In genomic region chr3:54314055-54314454, GRCm38 (mm10) we compare ENCODE assay signal across 14 mouse cellular contexts. TPM values are rescaled to one million over a fixed set of nuclear protein-coding genes. Genes with fewer than 3 reads are reported as not detected.
DNase-seq lines count a peak whose midpoint lies in the region; ATAC-seq and TF ChIP-seq lines count a peak whose summit lies in the region.
"Had no signal": no experiment of that assay in that cellular context is flagged by ENCODE, and none has a peak within 500 bp of the region (broad histone marks: within the 10 kb centered on the region; RNA-seq: fewer than 3 reads in every experiment).

No protein-coding gene starts in this region.

- H3K9ac ChIP-seq in liver, postnatal 0 days (replicated peaks), result no peak overlapping the region
- H3K9ac ChIP-seq in liver, embryonic 11.5 days (ENCODE audit: low read depth, low read length), result no peak overlapping the region
- H3K9ac ChIP-seq in CH12.LX (ENCODE audit: insufficient read depth, low read depth), result no peak overlapping the region
- H3K9ac ChIP-seq: limb, embryonic 12.5 days had no signal

- intact Hi-C loops in heart, postnatal 14 days (cut with DNase I), result loop anchor here (10.0 kb wide), 2 partner anchors 159 to 789 kb away; partner anchors contain the start of gene Trpc4
- intact Hi-C loops in heart, postnatal 36 days (cut with DNase I), result loop anchor here (2.0 to 10.0 kb wide), 3 partner anchors 579 to 789 kb away; no protein-coding TSS in a partner anchor

- no peak for TF ChIP-seq POLR2A in CH12.LX (IDR thresholded peaks at IDR 0.05; ENCODE audit: low read depth, low read length)

- H3K9me3 ChIP-seq in liver, postnatal 0 days (ENCODE audit: low read length), result no peaks in the 10 kb centered on the region
- no peaks in the 10 kb centered on the region for H3K9me3 ChIP-seq in liver, embryonic 11.5 days (ENCODE audit: control insufficient read depth, low read length)
- H3K9me3 ChIP-seq in CH12.LX (replicated peaks; ENCODE audit: low read length), result no peaks in the 10 kb centered on the region
- H3K9me3 ChIP-seq: hindbrain, embryonic 10.5 days; limb, embryonic 12.5 days had no signal

- in situ Hi-C loops in CH12.LX (cut with MboI; ENCODE audit: low pct_ligation_motif_present, low pct_unique_long_range_greater_than_20kb, low sequenced_read_pairs), result loop anchor here (25.0 kb wide), 1 partner anchor 577 kb away; no protein-coding TSS in a partner anchor

- no peak for TF ChIP-seq EP300 in liver, postnatal 0 days (IDR thresholded peaks at IDR 0.05; ENCODE audit: low read depth)
- TF ChIP-seq EP300 in CH12.LX (IDR thresholded peaks at IDR 0.05; ENCODE audit: low read length), result no peak

- H3K4me1 ChIP-seq in liver, postnatal 0 days (ENCODE audit: insufficient read depth), result no peaks in the 10 kb centered on the region
- H3K4me1 ChIP-seq in liver, embryonic 11.5 days (replicated peaks; ENCODE audit: control insufficient read depth, insufficient read depth, low read length), result no peaks in the 10 kb centered on the region
- peaks cover 0 to 2% of the 10 kb centered on the region in 2 experiments; a peak in 1 of 4 replicates for H3K4me1 ChIP-seq in CH12.LX (ENCODE audit: control insufficient read depth in 1 of 2, insufficient read depth in 2 of 2)

- peak; percentile 61 for TF ChIP-seq RAD21 in CH12.LX (IDR thresholded peaks at IDR 0.05; ENCODE audit: low read depth, low read length)

- no peak overlapping the region for H3K27ac ChIP-seq in liver, postnatal 0 days (ENCODE audit: low read depth)
- no peak overlapping the region for H3K27ac ChIP-seq in liver, embryonic 11.5 days (ENCODE audit: low read depth, low read length)
- no peak overlapping the region for H3K27ac ChIP-seq in CH12.LX (ENCODE audit: insufficient read depth, low read depth)
- H3K27ac ChIP-seq: hindbrain, embryonic 10.5 days; limb, embryonic 12.5 days had no signal

- no peaks in the 10 kb centered on the region for H3K79me2 ChIP-seq in CH12.LX (replicated peaks; ENCODE audit: control insufficient read depth, extremely low read depth, insufficient read depth, poor library complexity, severe bottlenecking)

- no peak for ATAC-seq in liver, postnatal 0 days
- no peak for ATAC-seq in liver, embryonic 11.5 days (replicated peaks; ENCODE audit: low FRiP score)
- ATAC-seq in granulocyte monocyte progenitor cell, adult 5-6 weeks (replicated peaks; ENCODE audit: poor library complexity, severe bottlenecking), result no peak

- 74% methylated on average over 2 of the region's 2 CpGs for WGBS in liver, postnatal 0 days (ENCODE audit: insufficient replicate concordance)
- WGBS in liver, embryonic 11.5 days, result 86% methylated on average over 2 of the region's 2 CpGs

- peak; percentile 38 for TF ChIP-seq CTCF in liver, postnatal 0 days (IDR thresholded peaks at IDR 0.05; ENCODE audit: low read depth)
- TF ChIP-seq CTCF in CH12.LX (conservative IDR thresholded peaks at IDR 0.05 in 1 of 2, IDR thresholded peaks at IDR 0.05 in 1 of 2; ENCODE audit: low read depth in 2 of 2, low read length in 2 of 2), result peak in 1 of 2 experiments; percentile 52; a peak in 2 of 4 replicates

- no peak overlapping the region for H3K4me2 ChIP-seq in liver, postnatal 0 days (ENCODE audit: low read depth, low read length)
- no peak overlapping the region for H3K4me2 ChIP-seq in liver, embryonic 11.5 days
- no peak overlapping the region for H3K4me2 ChIP-seq in CH12.LX (ENCODE audit: insufficient read depth, low read depth, poor library complexity, severe bottlenecking)
- H3K4me2 ChIP-seq: limb, embryonic 12.5 days had no signal

- dilution Hi-C loops in CH12.LX (cut with MboI; ENCODE audit: extremely low pct_ligation_motif_present, extremely low pct_unique_long_range_greater_than_20kb, low sequenced_read_pairs), result no loop called here

- no peak overlapping the region for H3K4me3 ChIP-seq in liver, postnatal 0 days (ENCODE audit: low read depth, low read length)
- H3K4me3 ChIP-seq in liver, embryonic 11.5 days (ENCODE audit: low read depth, low read length), result no peak overlapping the region
- H3K4me3 ChIP-seq in CH12.LX (replicated peaks in 1 of 3; ENCODE audit: low read depth in 2 of 3, low read length in 2 of 3, poor library complexity in 1 of 3), result no peak overlapping the region
- H3K4me3 ChIP-seq: hindbrain, embryonic 10.5 days; limb, embryonic 12.5 days had no signal

- no peaks in the 10 kb centered on the region for H3K36me3 ChIP-seq in liver, postnatal 0 days (replicated peaks; ENCODE audit: insufficient read depth, low read length)
- H3K36me3 ChIP-seq in liver, embryonic 11.5 days (ENCODE audit: control insufficient read depth, insufficient read depth, low read length), result no peaks in the 10 kb centered on the region
- H3K36me3 ChIP-seq in CH12.LX (replicated peaks in 1 of 2; ENCODE audit: control insufficient read depth in 1 of 2, insufficient read depth in 1 of 2, low read length in 1 of 2), result no peaks in the 10 kb centered on the region
- H3K36me3 ChIP-seq: hindbrain, embryonic 10.5 days; limb, embryonic 12.5 days had no signal

- DNase-seq in heart, postnatal 14 days, result peak; percentile 9 to 10
- no peak for DNase-seq in heart, postnatal 36 days
- DNase-seq in liver, postnatal 0 days, result no peak
- no peak for DNase-seq in liver, embryonic 11.5 days (ENCODE audit: low spot score)
- DNase-seq in 3T3-L1 (ENCODE audit: low read depth, low spot score), result peak; percentile 20
- DNase-seq in CH12.LX (ENCODE audit: extremely low read depth), result no peak
- DNase-seq in MN1 (ENCODE audit: low spot score), result no peak
- DNase-seq: cerebellum, adult 11-12 months; embryo, embryonic 11 days; kidney, adult 18-20 months; lung, adult 18-20 months had no signal

- H3K27me3 ChIP-seq in liver, postnatal 0 days (ENCODE audit: insufficient read depth, low read length), result no peaks in the 10 kb centered on the region
- H3K27me3 ChIP-seq in liver, embryonic 11.5 days (replicated peaks; ENCODE audit: control insufficient read depth, insufficient read depth, low read length), result no peaks in the 10 kb centered on the region
- H3K27me3 ChIP-seq in CH12.LX (replicated peaks), result no peaks in the 10 kb centered on the region
- H3K27me3 ChIP-seq: limb, embryonic 12.5 days had no signal

TF ChIP-seq in CH12.LX, 34 proteins besides CTCF, POLR2A, EP300 and RAD21:
- TF ChIP-seq SMC3 (IDR thresholded peaks at IDR 0.05; ENCODE audit: low read depth, low read length), result peak; percentile 47
- TF ChIP-seq JUN (IDR thresholded peaks at IDR 0.05; ENCODE audit: insufficient read depth, low read depth, low read length), result no peak
TF ChIP-seq in CH12.LX: peak in this region for 1.

RNA-seq across cellular contexts. Expression of gene Postn, which starts 46.9 kb away (rescaled TPM):
- total RNA-seq in heart, postnatal 14 days (2021), result 100 to 1,000 TPM; 145 to 157 TPM
- 10 to 100 TPM; 24.0 to 27.5 TPM for total RNA-seq in heart, postnatal 36 days (2021)
- polyA plus RNA-seq in liver, postnatal 0 days (2015; fragmentation: Nextera tagmentation; extraction: Ambion mirVana), result 23.7 and 24.8 TPM in 2 replicates
- 44.6 and 47.2 TPM in 2 replicates for polyA plus RNA-seq in liver, embryonic 11.5 days (2014; fragmentation: Nextera tagmentation; extraction: Ambion mirVana)
- total RNA-seq in CH12.LX (2012; rRNA removed) (0.42 and 0.59 TPM in 2 replicates), CH12.LX (2014; rRNA removed) (2.3 and 2.6 TPM in 2 replicates)
- polyA plus RNA-seq in CH12.LX (2012; ENCODE audit: insufficient read length, low read depth), result 1.7 and 2.6 TPM in 2 replicates
- total RNA-seq in granulocyte monocyte progenitor cell, adult 5-6 weeks (2014; fragmentation: Nextera tagmentation), result 0.47 TPM in 1 of 2 replicates, not detected in the other
- total RNA-seq in granulocyte monocyte progenitor cell, adult 5-6 weeks (2017), result 0.34 and 0.52 TPM in 2 replicates

Comparison
In these comparisons a context has a peak if more than half of its experiments do, and no peak if none do; other contexts are left out.
1. DNase-seq: peak in heart, postnatal 14 days (2 of 2) and 3T3-L1 (single experiment); none in heart, postnatal 36 days (0 of 2), liver, postnatal 0 days (single experiment), liver, embryonic 11.5 days (single experiment), CH12.LX (single experiment) and MN1 (single experiment).
2. RNA of gene Postn, which starts 46.9 kb away (total RNA-seq): 145 to 157 TPM in heart, postnatal 14 days and 24.0 to 27.5 TPM in heart, postnatal 36 days; 0.42 to 2.6 TPM in CH12.LX and 0.34 to 0.52 TPM in granulocyte monocyte progenitor cell, adult 5-6 weeks; every median in the first group is over 4 times any median in the second.